Mouse (Mus musculus) midbrain, embryonic 10.5 days (tissue): ENCODE results near the gene Grin2d. TPM values are rescaled to one million over a fixed set of nuclear protein-coding genes. Genes with fewer than 3 reads are reported as not detected.

ENCODE experiments used
- DNase-seq: peaks from one replicate; pipeline ENCODE4 v3.0.0-alpha.2; 2017; ENCODE audit warnings: low spot score
- H3K27ac ChIP-seq: fragments of 300-500 bp; sonication (generic); replicated peaks from 2 replicates; pipeline ENCODE4 v1.5.1; 2016; ENCODE audit warnings: mild to moderate bottlenecking
- H3K27me3 ChIP-seq: fragments of 300-500 bp; sonication (generic); 2 replicates; pipeline ENCODE4 v1.6.1; 2016; ENCODE audit warnings: low read depth, mild to moderate bottlenecking; ENCODE audit not compliant: poor library complexity, severe bottlenecking
- H3K36me3 ChIP-seq: fragments of 300-500 bp; sonication (generic); 2 replicates; pipeline ENCODE4 v1.6.1; 2016; ENCODE audit warnings: mild to moderate bottlenecking, moderate library complexity
- H3K4me1 ChIP-seq: fragments of 300-500 bp; sonication (generic); 2 replicates; pipeline ENCODE4 v1.6.1; 2016
- H3K4me3 ChIP-seq: fragments of 300-500 bp; sonication (generic); 2 replicates; pipeline ENCODE4 v1.5.1; 2016; ENCODE audit warnings: mild to moderate bottlenecking, moderate library complexity
- H3K9me3 ChIP-seq: fragments of 300-500 bp; sonication (generic); replicated peaks from 2 replicates; pipeline ENCODE4 v1.6.1; 2016; ENCODE audit warnings: mild to moderate bottlenecking
- WGBS: fragments of 180-500 bp; shearing (Covaris S2); methylation state at CpG from one replicate; pipeline ENCODE4 v1.1.7; 2016; 5-methylcytosine and 5-hydroxymethylcytosine counted together
- polyA plus RNA-seq: library from polyadenylated mRNA; unstranded; fragments of >200 nt; fragmentation: Nextera tagmentation; extraction: Ambion mirVana; gene quantifications from 2 replicates; pipeline ENCODE4 v1.2.1, GENCODE M21; 2016

The Grin2d gene
- polyA plus RNA-seq, 1 experiment from 2014 or later = 0.16 TPM

- Histone ChIP-seq H3K4me1 (peaks cover 33% of the 10 kb centered on the region), H3K9me3 (no peaks in the 10 kb centered on the region), H3K36me3 (peaks cover 70% of the 10 kb centered on the region), H3K27ac (no peak overlapping the region), H3K27me3 (no peaks in the 10 kb centered on the region), H3K4me3 (no peak overlapping the region)
- WGBS = 90% methylated on average over 14 of the region's 14 CpGs
- no peak for DNase-seq
Observed at GRCm38 (mm10) chr7:45809276-45810075, 68.7 kb downstream of the Grin2d start.

GRCm38 (mm10) chr7:45808471-45808870 is 69.7 kb downstream of the Grin2d start:
- Histone ChIP-seq H3K4me3 (0 out of 2 replicates have a peak overlapping the region, but pooled peaks have one; percentile 0), H3K27me3 (no peaks in the 10 kb centered on the region), H3K27ac (no peak overlapping the region), H3K4me1 (peaks cover 33% of the 10 kb centered on the region), H3K9me3 (no peaks in the 10 kb centered on the region), H3K36me3 (peaks cover 77% of the 10 kb centered on the region)
- WGBS = 43% methylated on average over 11 of the region's 11 CpGs
- DNase-seq = no peak

DNA sequence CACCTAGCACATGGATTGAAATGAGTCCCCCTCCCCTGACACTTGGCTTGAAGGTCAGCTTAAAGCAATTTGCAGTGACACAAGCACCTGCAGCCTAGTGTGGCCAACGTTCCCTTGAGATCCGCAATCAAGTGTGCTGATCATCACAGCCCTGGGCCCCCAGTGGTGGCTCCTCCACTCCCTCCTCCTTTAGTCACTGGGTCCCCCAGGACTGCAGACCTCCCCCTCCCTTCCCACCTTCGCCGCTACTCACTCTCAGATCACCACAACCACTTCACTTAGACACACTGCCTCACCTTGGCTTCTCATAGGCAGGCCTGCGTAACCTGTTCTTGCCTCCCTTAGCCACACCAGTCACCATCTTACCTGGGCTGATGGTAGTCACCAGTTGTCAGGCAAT is 72.2 kb downstream of the Grin2d start:
- DNase-seq = no peak
- 60% methylated on average over 5 of the region's 5 CpGs for WGBS
- peaks cover 2% of the 10 kb centered on the region for H3K27me3 ChIP-seq
- no peak overlapping the region for H3K4me3 ChIP-seq
- peaks cover 74% of the 10 kb centered on the region for H3K36me3 ChIP-seq
- H3K4me1 ChIP-seq = peaks cover 22% of the 10 kb centered on the region
- no peaks in the 10 kb centered on the region for H3K9me3 ChIP-seq
- H3K27ac ChIP-seq = no peak overlapping the region

DNA sequence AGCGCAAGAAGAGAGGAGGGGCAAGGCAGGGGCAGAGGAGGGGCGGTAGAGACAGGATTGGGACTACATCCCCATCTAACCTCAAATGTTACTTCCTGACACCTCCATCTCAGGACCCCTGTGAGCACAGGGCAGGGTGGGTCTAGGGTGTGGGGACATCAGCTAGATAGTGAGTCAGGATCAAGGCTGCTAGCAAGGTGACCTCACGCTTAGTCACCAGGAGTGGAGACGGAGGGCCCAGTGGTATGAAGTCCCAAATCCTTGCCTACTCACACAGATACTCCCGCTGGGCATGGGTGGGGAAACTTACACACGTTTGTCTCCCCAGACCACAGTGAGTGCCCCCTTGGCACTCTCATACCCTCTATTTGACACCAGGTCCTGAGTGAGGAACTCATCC is 75.6 kb downstream of the Grin2d start:
- Histone ChIP-seq H3K9me3 (no peaks in the 10 kb centered on the region), H3K27me3 (peaks cover 36% of the 10 kb centered on the region), H3K4me3 (no peak overlapping the region), H3K4me1 (peaks cover 39% of the 10 kb centered on the region), H3K36me3 (peaks cover 40% of the 10 kb centered on the region), H3K27ac (no peak overlapping the region)
- DNase-seq = no peak
- WGBS = 89% methylated on average over 6 of the region's 6 CpGs

DNA sequence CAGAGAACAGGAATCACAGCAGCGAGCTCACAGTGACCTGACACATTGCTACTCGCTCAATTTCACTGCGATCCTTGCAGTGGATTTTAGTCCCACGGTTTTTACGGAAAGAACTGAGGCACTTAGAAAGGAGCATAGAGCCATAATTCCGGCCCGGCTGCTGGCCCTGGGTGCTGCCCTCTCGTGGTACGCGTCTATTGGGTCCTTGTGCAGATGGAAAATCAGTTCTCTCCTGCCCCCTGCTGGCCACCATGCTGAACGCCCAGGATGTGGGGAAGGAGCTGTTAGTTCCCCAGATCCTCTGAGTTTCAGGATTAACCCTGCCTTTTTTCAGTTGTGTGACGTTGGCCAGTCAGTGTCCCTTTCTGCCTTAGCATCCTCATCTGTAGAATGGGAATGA is 76.8 kb downstream of the Grin2d start:
- 6% methylated on average over 12 of the region's 12 CpGs for WGBS
- peak; percentile 91 for DNase-seq
- Histone ChIP-seq H3K36me3 (peaks cover 32% of the 10 kb centered on the region), H3K27me3 (peaks cover 48% of the 10 kb centered on the region), H3K27ac (no peak overlapping the region), H3K9me3 (no peaks in the 10 kb centered on the region), H3K4me3 (peak overlapping the region; percentile 20; the same call in 1 of the 2 replicates), H3K4me1 (peaks cover 40% of the 10 kb centered on the region)

DNA sequence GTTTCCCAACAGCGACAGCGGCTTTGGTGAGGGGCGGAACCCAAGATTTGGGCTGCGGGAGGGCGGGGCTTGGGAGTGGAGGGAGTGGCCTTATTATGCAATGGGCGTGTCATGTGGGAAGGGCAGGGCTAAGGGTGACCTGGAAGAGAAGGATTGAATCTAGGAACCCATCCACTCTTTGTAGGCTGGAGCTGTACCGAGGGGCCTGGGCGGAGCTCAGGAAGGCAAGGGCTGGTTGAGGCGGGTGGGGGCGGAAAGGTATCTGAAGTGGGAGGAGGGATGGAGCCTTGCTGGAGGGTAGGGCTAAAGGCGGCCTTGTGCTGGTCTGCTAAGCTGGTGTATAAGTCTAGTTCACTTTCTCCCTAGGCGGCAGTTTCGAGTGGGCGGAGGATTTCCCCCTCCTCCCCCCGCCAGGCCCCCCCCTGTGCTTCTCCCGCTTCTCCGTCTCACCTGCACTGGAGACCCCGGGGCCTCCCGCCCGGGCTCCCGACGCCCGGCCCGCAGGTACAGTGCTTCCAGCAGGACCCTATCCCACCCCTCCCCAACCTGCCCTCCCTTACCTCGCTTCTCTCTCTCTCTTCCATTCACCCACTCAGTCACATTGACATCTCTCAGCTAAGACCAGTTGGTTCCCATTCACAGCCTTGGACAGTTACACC is 77.5 kb downstream of the Grin2d start:
- H3K27me3 ChIP-seq = peaks cover 55% of the 10 kb centered on the region
- no peaks in the 10 kb centered on the region for H3K9me3 ChIP-seq
- peak overlapping the region; percentile 32 for H3K4me3 ChIP-seq
- H3K36me3 ChIP-seq = peaks cover 36% of the 10 kb centered on the region
- DNase-seq = peak; percentile 56
- 13% methylated on average over 25 of the region's 25 CpGs for WGBS
- no peak overlapping the region for H3K27ac ChIP-seq
- peaks cover 37% of the 10 kb centered on the region for H3K4me1 ChIP-seq

GRCm38 (mm10) chr7:45800001-45800400 is 78.2 kb downstream of the Grin2d start:
- H3K27ac ChIP-seq = no peak overlapping the region
- H3K9me3 ChIP-seq = no peaks in the 10 kb centered on the region
- DNase-seq = no peak
- H3K4me1 ChIP-seq = peaks cover 37% of the 10 kb centered on the region
- H3K27me3 ChIP-seq = peaks cover 62% of the 10 kb centered on the region
- peak overlapping the region; percentile 32 for H3K4me3 ChIP-seq
- H3K36me3 ChIP-seq = peaks cover 43% of the 10 kb centered on the region
- WGBS = 44% methylated on average over 7 of the region's 7 CpGs

- Histone ChIP-seq H3K9me3 (no peaks in the 10 kb centered on the region), H3K4me1 (peaks cover 37% of the 10 kb centered on the region), H3K36me3 (peaks cover 51% of the 10 kb centered on the region), H3K27ac (no peak overlapping the region), H3K27me3 (peaks cover 72% of the 10 kb centered on the region), H3K4me3 (peak overlapping the region; percentile 57)
- no peak for DNase-seq
- WGBS = 47% methylated on average over 7 of the region's 7 CpGs
Observed at GRCm38 (mm10) chr7:45798931-45799330, 79.2 kb downstream of the Grin2d start.

GRCm38 (mm10) chr7:45798511-45798836 is 79.7 kb downstream of the Grin2d start:
- Histone ChIP-seq H3K4me3 (peak overlapping the region; percentile 57), H3K27ac (peak overlapping the region; percentile 68), H3K36me3 (peaks cover 51% of the 10 kb centered on the region), H3K4me1 (peaks cover 37% of the 10 kb centered on the region), H3K27me3 (peaks cover 76% of the 10 kb centered on the region), H3K9me3 (no peaks in the 10 kb centered on the region)
- 2% methylated on average over 19 of the region's 19 CpGs for WGBS
- no peak for DNase-seq

- H3K27me3 ChIP-seq = peaks cover 82% of the 10 kb centered on the region
- WGBS = 1% methylated on average over 60 of the region's 60 CpGs
Observed at GRCm38 (mm10) chr7:45797661-45798510, 80.3 kb downstream of the Grin2d start.

DNA sequence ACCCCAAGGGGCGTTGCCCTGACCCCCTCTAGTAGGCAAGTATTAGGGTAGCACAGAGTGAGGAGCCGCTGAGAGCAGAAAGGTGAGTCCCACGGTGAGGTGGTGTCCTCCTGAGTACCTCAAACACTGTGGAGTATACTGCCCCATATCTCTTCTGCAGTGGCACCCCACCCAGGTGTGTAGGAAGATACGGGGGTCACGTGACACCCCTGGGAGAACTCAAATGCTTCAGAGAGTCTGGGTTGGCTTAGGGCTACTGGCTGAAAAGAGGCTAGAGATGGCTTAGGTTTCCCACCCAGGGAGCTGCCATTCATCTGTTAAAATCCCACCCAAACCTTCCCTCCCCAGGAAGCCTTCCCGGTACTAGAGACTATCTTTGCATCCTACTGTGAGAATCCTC is 81.2 kb downstream of the Grin2d start:
- H3K4me1 ChIP-seq = peaks cover 37% of the 10 kb centered on the region
- H3K27ac ChIP-seq = no peak overlapping the region
- H3K4me3 ChIP-seq = peak overlapping the region; percentile 57; the same call in 1 of the 2 replicates
- peaks cover 53% of the 10 kb centered on the region for H3K36me3 ChIP-seq
- peaks cover 90% of the 10 kb centered on the region for H3K27me3 ChIP-seq
- no peak for DNase-seq
- 39% methylated on average over 6 of the region's 6 CpGs for whole genome bisulfite sequencing
- no peaks in the 10 kb centered on the region for H3K9me3 ChIP-seq

More at GRCm38 (mm10) chr7:45797661-45798510, 80.3 kb downstream of the Grin2d start:
- Histone ChIP-seq H3K4me3 (peak overlapping the region; percentile 57), H3K4me1 (peaks cover 37% of the 10 kb centered on the region), H3K9me3 (no peaks in the 10 kb centered on the region), H3K36me3 (peaks cover 53% of the 10 kb centered on the region), H3K27ac (peak overlapping the region; percentile 68)
- DNase-seq = no peak

GRCm38 (mm10) chr7:45794971-45795370 is 83.2 kb downstream of the Grin2d start:
- H3K9me3 ChIP-seq = no peaks in the 10 kb centered on the region; the same call in 1 of the 2 replicates
- H3K36me3 ChIP-seq = peaks cover 68% of the 10 kb centered on the region
- peaks cover 24% of the 10 kb centered on the region for H3K4me1 ChIP-seq
- 94% methylated on average over 29 of the region's 29 CpGs for WGBS
- no peak for DNase-seq
- H3K4me3 ChIP-seq = no peak overlapping the region
- peaks cover 78% of the 10 kb centered on the region for H3K27me3 ChIP-seq
- no peak overlapping the region for H3K27ac ChIP-seq
